Comparison of ENCODE assay signal across 19 mouse cellular contexts in genomic region chr9:56893313-56893712, GRCm38 (mm10). TPM values are rescaled to one million over a fixed set of nuclear protein-coding genes. Genes with fewer than 3 reads are reported as not detected.
DNase-seq lines count a peak whose midpoint lies in the region; ATAC-seq and TF ChIP-seq lines count a peak whose summit lies in the region.
"Had no signal": no experiment of that assay in that cellular context is flagged by ENCODE, and none has a peak within 500 bp of the region (broad histone marks: within the 10 kb centered on the region; RNA-seq: fewer than 3 reads in every experiment).

No protein-coding gene starts in this region.

- no peak for TF ChIP-seq EP300 in lung, postnatal 0 days (IDR thresholded peaks at IDR 0.05)

- intact Hi-C loops in heart, postnatal 14 days (cut with DNase I), result loop anchor here (5.0 kb wide), 3 partner anchors 154 to 329 kb away; partner anchors contain the start of gene Man2c1

- DNase-seq in heart, postnatal 14 days, result no peak
- DNase-seq in lung, embryonic 14.5 days, result no peak
- DNase-seq in lung, postnatal 0 days (ENCODE audit: low spot score), result no peak
- DNase-seq in limb, embryonic 11.5 days (ENCODE audit: low spot score), result no peak
- peak; percentile 5 for DNase-seq in retina, embryonic 14.5 days (ENCODE audit: low spot score)
- no peak for DNase-seq in cerebellum, adult 2 months
- DNase-seq: cerebellum, adult 8-10 months; gastrocnemius, postnatal 25 days; kidney, adult 18-20 months; liver, embryonic 13.5 days; thymus, adult 2 months had no signal

- ATAC-seq in heart, embryonic 13.5 days (ENCODE audit: extremely low read depth, insufficient number of reproducible peaks, low FRiP score, low TSS enrichment), result no peak
- no peak for ATAC-seq in lung, embryonic 14.5 days (ENCODE audit: insufficient read depth)
- no peak for ATAC-seq in lung, postnatal 0 days
- no peak for ATAC-seq in limb, embryonic 11.5 days (ENCODE audit: insufficient number of reproducible peaks, low FRiP score, low TSS enrichment, low read depth)

- H3K36me3 ChIP-seq in heart, embryonic 13.5 days, result peaks cover 75% of the 10 kb centered on the region
- H3K36me3 ChIP-seq in lung, embryonic 14.5 days (ENCODE audit: insufficient read depth), result peaks cover 7% of the 10 kb centered on the region; the same call in 1 of the 2 replicates
- H3K36me3 ChIP-seq in lung, postnatal 0 days (ENCODE audit: insufficient read depth, low read length), result no peaks in the 10 kb centered on the region
- H3K36me3 ChIP-seq in limb, embryonic 11.5 days (ENCODE audit: control insufficient read depth, insufficient read depth, low read length), result no peaks in the 10 kb centered on the region
- H3K36me3 ChIP-seq: liver, embryonic 13.5 days; neural tube, embryonic 12.5 days had no signal

- H3K4me2 ChIP-seq in heart, embryonic 13.5 days, result no peak overlapping the region
- H3K4me2 ChIP-seq in lung, embryonic 14.5 days, result no peak overlapping the region
- no peak overlapping the region for H3K4me2 ChIP-seq in lung, postnatal 0 days (replicated peaks; ENCODE audit: low read depth, low read length)
- H3K4me2 ChIP-seq in limb, embryonic 11.5 days (ENCODE audit: low read depth, severe bottlenecking), result no peak overlapping the region
- H3K4me2 ChIP-seq: embryonic facial prominence, embryonic 12.5 days; heart, embryonic 11.5 days; liver, embryonic 13.5 days; neural tube, embryonic 12.5 days had no signal

- H3K4me1 ChIP-seq in heart, embryonic 13.5 days, result peaks cover 34% of the 10 kb centered on the region
- H3K4me1 ChIP-seq in lung, embryonic 14.5 days (ENCODE audit: insufficient read depth), result no peaks in the 10 kb centered on the region; the same call in 1 of the 2 replicates
- no peaks in the 10 kb centered on the region for H3K4me1 ChIP-seq in lung, postnatal 0 days (ENCODE audit: insufficient read depth, low read depth, low read length)
- H3K4me1 ChIP-seq in limb, embryonic 11.5 days (ENCODE audit: control insufficient read depth, insufficient read depth, low read length), result peaks cover 11% of the 10 kb centered on the region
- peaks cover 8% of the 10 kb centered on the region for H3K4me1 ChIP-seq in cerebellum, adult 2 months (ENCODE audit: control insufficient read depth, insufficient read depth, low read length)

- no peak overlapping the region for H3K27ac ChIP-seq in heart, embryonic 13.5 days (replicated peaks)
- H3K27ac ChIP-seq in lung, embryonic 14.5 days (ENCODE audit: low read depth), result no peak overlapping the region
- H3K27ac ChIP-seq in lung, postnatal 0 days (ENCODE audit: low read length), result no peak overlapping the region
- H3K27ac ChIP-seq in limb, embryonic 11.5 days (replicated peaks; ENCODE audit: low read depth, low read length), result no peak overlapping the region
- H3K27ac ChIP-seq in cerebellum, adult 2 months (ENCODE audit: insufficient read depth, low read length), result no peak overlapping the region
- H3K27ac ChIP-seq: embryonic facial prominence, embryonic 12.5 days; liver, embryonic 13.5 days; neural tube, embryonic 12.5 days had no signal

- peak overlapping the region; percentile 74 for H3K9ac ChIP-seq in heart, embryonic 13.5 days
- H3K9ac ChIP-seq in lung, embryonic 14.5 days, result 0 out of 2 replicates have a peak overlapping the region, but pooled peaks have one; percentile 16
- no peak overlapping the region for H3K9ac ChIP-seq in lung, postnatal 0 days (replicated peaks; ENCODE audit: low read depth)
- H3K9ac ChIP-seq in limb, embryonic 11.5 days (ENCODE audit: low read length), result peak overlapping the region; percentile 38
- H3K9ac ChIP-seq: embryonic facial prominence, embryonic 12.5 days; liver, embryonic 13.5 days; neural tube, embryonic 12.5 days had no signal

- peaks cover 10% of the 10 kb centered on the region for H3K27me3 ChIP-seq in heart, embryonic 13.5 days (replicated peaks)
- H3K27me3 ChIP-seq in lung, embryonic 14.5 days (ENCODE audit: insufficient read depth, low read length), result no peaks in the 10 kb centered on the region
- no peaks in the 10 kb centered on the region for H3K27me3 ChIP-seq in lung, postnatal 0 days (replicated peaks; ENCODE audit: insufficient read depth, low read length)
- no peaks in the 10 kb centered on the region for H3K27me3 ChIP-seq in limb, embryonic 11.5 days (ENCODE audit: control insufficient read depth, insufficient read depth, low read length)
- H3K27me3 ChIP-seq in cerebellum, adult 2 months (ENCODE audit: control insufficient read depth, insufficient read depth, low read length), result no peaks in the 10 kb centered on the region
- H3K27me3 ChIP-seq: embryonic facial prominence, embryonic 12.5 days; liver, embryonic 13.5 days had no signal

- no peak for TF ChIP-seq POLR2A in cerebellum, adult 2 months (IDR thresholded peaks at IDR 0.05; ENCODE audit: borderline replicate concordance, insufficient read depth, low read length)

- H3K9me3 ChIP-seq in heart, embryonic 13.5 days, result no peaks in the 10 kb centered on the region
- no peaks in the 10 kb centered on the region for H3K9me3 ChIP-seq in lung, embryonic 14.5 days (ENCODE audit: low read depth, low read length)
- H3K9me3 ChIP-seq in lung, postnatal 0 days (ENCODE audit: low read length), result no peaks in the 10 kb centered on the region
- no peaks in the 10 kb centered on the region for H3K9me3 ChIP-seq in limb, embryonic 11.5 days (ENCODE audit: control insufficient read depth, low read length)
- H3K9me3 ChIP-seq: embryonic facial prominence, embryonic 12.5 days; liver, embryonic 13.5 days; megakaryocyte, embryonic 14.5 days; neural tube, embryonic 12.5 days had no signal

- no peak overlapping the region for H3K4me3 ChIP-seq in heart, embryonic 13.5 days
- no peak overlapping the region for H3K4me3 ChIP-seq in lung, embryonic 14.5 days (ENCODE audit: low read depth, low read length)
- no peak overlapping the region for H3K4me3 ChIP-seq in lung, postnatal 0 days (ENCODE audit: low read depth, low read length)
- H3K4me3 ChIP-seq in limb, embryonic 11.5 days (ENCODE audit: low read depth, low read length), result no peak overlapping the region
- no peak overlapping the region for H3K4me3 ChIP-seq in cerebellum, adult 2 months (replicated peaks; ENCODE audit: insufficient read depth, low read depth, low read length)
- H3K4me3 ChIP-seq: embryonic facial prominence, embryonic 12.5 days; liver, embryonic 13.5 days; megakaryocyte, embryonic 14.5 days; neural tube, embryonic 12.5 days had no signal

- no peak for TF ChIP-seq CTCF in lung, embryonic 14.5 days (IDR thresholded peaks at IDR 0.05; ENCODE audit: low read depth)
- TF ChIP-seq CTCF in lung, postnatal 0 days (IDR thresholded peaks at IDR 0.05), result no peak
- TF ChIP-seq CTCF in cerebellum, adult 2 months (IDR thresholded peaks at IDR 0.05; ENCODE audit: borderline replicate concordance, insufficient read depth, low read depth, low read length), result no peak

- 54% methylated on average over 8 of the region's 8 CpGs for WGBS in heart, embryonic 13.5 days
- whole genome bisulfite sequencing in lung, embryonic 14.5 days, result 70% methylated on average over 8 of the region's 8 CpGs
- WGBS in lung, postnatal 0 days, result 75% methylated on average over 8 of the region's 8 CpGs
- 71% methylated on average over 8 of the region's 8 CpGs for WGBS in limb, embryonic 11.5 days
- 56% methylated on average over 8 of the region's 8 CpGs for WGBS in cerebellum, adult 2 months

RNA-seq across cellular contexts. Expression of gene Cspg4, which starts 28.5 kb away (rescaled TPM):
- polyA plus RNA-seq in heart, embryonic 13.5 days (2015; fragmentation: Nextera tagmentation; extraction: Ambion mirVana), result 24.2 and 26.2 TPM in 2 replicates
- total RNA-seq in heart, postnatal 14 days (2021), result 10 to 100 TPM; 26.1 to 28.4 TPM
- 12.3 and 13.9 TPM in 2 replicates for polyA plus RNA-seq in lung, embryonic 14.5 days (2014; fragmentation: Nextera tagmentation; extraction: Ambion mirVana)
- 9.1 and 10.4 TPM in 2 replicates for polyA plus RNA-seq in lung, postnatal 0 days (2015; fragmentation: Nextera tagmentation; extraction: Ambion mirVana)
- 5.4 and 5.5 TPM in 2 replicates for polyA plus RNA-seq in limb, embryonic 11.5 days (2014; fragmentation: Nextera tagmentation; extraction: Ambion mirVana)
- 7.4 and 8.9 TPM in 2 replicates for polyA plus RNA-seq in cerebellum, adult 2 months (2012; rRNA removed)

RNA-seq across cellular contexts. Expression of gene Odf3l1, which starts 28.8 kb away (rescaled TPM):
- 0.49 and 0.73 TPM in 2 replicates for polyA plus RNA-seq in heart, embryonic 13.5 days (2015; fragmentation: Nextera tagmentation; extraction: Ambion mirVana)
- total RNA-seq in heart, postnatal 14 days (2021), result not detected
- 0.23 and 1.1 TPM in 2 replicates for polyA plus RNA-seq in lung, embryonic 14.5 days (2014; fragmentation: Nextera tagmentation; extraction: Ambion mirVana)
- polyA plus RNA-seq in lung, postnatal 0 days (2015; fragmentation: Nextera tagmentation; extraction: Ambion mirVana), result 0.30 TPM in 1 of 2 replicates, not detected in the other
- polyA plus RNA-seq in limb, embryonic 11.5 days (2014; fragmentation: Nextera tagmentation; extraction: Ambion mirVana), result 0.41 and 0.77 TPM in 2 replicates
- 0.21 and 0.33 TPM in 2 replicates for polyA plus RNA-seq in cerebellum, adult 2 months (2012; rRNA removed)
- total RNA-seq: ES-E14; left cerebral cortex, postnatal 36 days; midbrain, postnatal 0 days had no signal
- polyA plus RNA-seq: liver, embryonic 13.5 days; neural tube, embryonic 12.5 days had no signal

RNA-seq across cellular contexts. Expression of gene Snx33, which starts 34.9 kb away (rescaled TPM):
- polyA plus RNA-seq in heart, embryonic 13.5 days (2015; fragmentation: Nextera tagmentation; extraction: Ambion mirVana), result 6.6 TPM in 2 replicates
- total RNA-seq in heart, postnatal 14 days (2021), result 10 to 100 TPM in 1 of 2 experiments, 1 to 10 TPM in 1; 9.9 to 11.7 TPM
- polyA plus RNA-seq in lung, embryonic 14.5 days (2014; fragmentation: Nextera tagmentation; extraction: Ambion mirVana), result 7.8 and 9.5 TPM in 2 replicates
- 8.7 and 8.9 TPM in 2 replicates for polyA plus RNA-seq in lung, postnatal 0 days (2015; fragmentation: Nextera tagmentation; extraction: Ambion mirVana)
- polyA plus RNA-seq in limb, embryonic 11.5 days (2014; fragmentation: Nextera tagmentation; extraction: Ambion mirVana), result 7.8 and 10.1 TPM in 2 replicates
- polyA plus RNA-seq in cerebellum, adult 2 months (2012; rRNA removed), result 8.4 and 10.3 TPM in 2 replicates

RNA-seq across cellular contexts. Expression of gene Imp3, which starts 44.0 kb away (rescaled TPM):
- polyA plus RNA-seq in heart, embryonic 13.5 days (2015; fragmentation: Nextera tagmentation; extraction: Ambion mirVana), result 61.8 and 63.2 TPM in 2 replicates
- 10 to 100 TPM; 45.6 to 46.6 TPM for total RNA-seq in heart, postnatal 14 days (2021)
- polyA plus RNA-seq in lung, embryonic 14.5 days (2014; fragmentation: Nextera tagmentation; extraction: Ambion mirVana), result 69.6 and 75.1 TPM in 2 replicates
- 84.7 and 87.7 TPM in 2 replicates for polyA plus RNA-seq in lung, postnatal 0 days (2015; fragmentation: Nextera tagmentation; extraction: Ambion mirVana)
- polyA plus RNA-seq in limb, embryonic 11.5 days (2014; fragmentation: Nextera tagmentation; extraction: Ambion mirVana), result 70.9 and 73.6 TPM in 2 replicates
- polyA plus RNA-seq in cerebellum, adult 2 months (2012; rRNA removed), result 89.3 and 93.8 TPM in 2 replicates

RNA-seq across cellular contexts. Expression of gene Snupn, which starts 57.4 kb away (rescaled TPM):
- polyA plus RNA-seq in heart, embryonic 13.5 days (2015; fragmentation: Nextera tagmentation; extraction: Ambion mirVana), result 17.4 and 17.8 TPM in 2 replicates
- 1 to 10 TPM; 8.9 to 9.9 TPM for total RNA-seq in heart, postnatal 14 days (2021)
- polyA plus RNA-seq in lung, embryonic 14.5 days (2014; fragmentation: Nextera tagmentation; extraction: Ambion mirVana), result 23.2 and 24.2 TPM in 2 replicates
- polyA plus RNA-seq in lung, postnatal 0 days (2015; fragmentation: Nextera tagmentation; extraction: Ambion mirVana), result 12.2 and 12.7 TPM in 2 replicates
- 26.0 and 30.2 TPM in 2 replicates for polyA plus RNA-seq in limb, embryonic 11.5 days (2014; fragmentation: Nextera tagmentation; extraction: Ambion mirVana)
- 16.3 and 17.6 TPM in 2 replicates for polyA plus RNA-seq in cerebellum, adult 2 months (2012; rRNA removed)
